Mouse (Mus musculus) limb, embryonic 11.5 days (tissue): Measurements from ENCODE around the gene Tut7. TPM values are rescaled to one million over a fixed set of nuclear protein-coding genes. Genes with fewer than 3 reads are reported as not detected.

Experiments
- ATAC-seq: fragments of 200-750 bp; cut with Nextera tagmentation; 2 replicates; pipeline ENCODE4 v1.8.0; 2017; ENCODE audit warnings: low read depth; ENCODE audit not compliant: insufficient number of reproducible peaks, low FRiP score, low TSS enrichment
- DNase-seq: peaks from one replicate; pipeline ENCODE4 v3.0.0-alpha.2; 2015; ENCODE audit warnings: low spot score
- H3K27ac ChIP-seq: fragments of 300-500 bp; sonication (generic); replicated peaks from 2 replicates; pipeline ENCODE4 v1.5.1; 2014; ENCODE audit warnings: low read depth, mild to moderate bottlenecking, low read length
- H3K27me3 ChIP-seq: fragments of 300-500 bp; sonication (generic); 2 replicates; pipeline ENCODE4 v1.6.1; 2014; ENCODE audit warnings: mild to moderate bottlenecking, low read length, mixed read lengths; ENCODE audit not compliant: control insufficient read depth, insufficient read depth
- H3K36me3 ChIP-seq: fragments of 300-500 bp; sonication (generic); 2 replicates; pipeline ENCODE4 v1.6.1; 2014; ENCODE audit warnings: mild to moderate bottlenecking, low read length, moderate library complexity, mixed read lengths; ENCODE audit not compliant: control insufficient read depth, insufficient read depth
- H3K4me1 ChIP-seq: fragments of 300-500 bp; sonication (generic); 2 replicates; pipeline ENCODE4 v1.6.1; 2014; ENCODE audit warnings: low read length, mixed read lengths; ENCODE audit not compliant: control insufficient read depth, insufficient read depth
- H3K4me2 ChIP-seq: fragments of 300-500 bp; sonication (generic); 2 replicates; pipeline ENCODE4 v1.6.1; 2014; ENCODE audit warnings: low read depth, mild to moderate bottlenecking, moderate library complexity; ENCODE audit not compliant: severe bottlenecking
- H3K4me3 ChIP-seq: fragments of 300-500 bp; sonication (generic); 2 replicates; pipeline ENCODE4 v1.5.1; 2014; ENCODE audit warnings: low read depth, low read length
- H3K9ac ChIP-seq: fragments of 300-500 bp; sonication (generic); 2 replicates; pipeline ENCODE4 v1.6.1; 2014; ENCODE audit warnings: mild to moderate bottlenecking, low read length
- H3K9me3 ChIP-seq: fragments of 300-500 bp; sonication (generic); 2 replicates; pipeline ENCODE4 v1.6.1; 2016; ENCODE audit warnings: low read length; ENCODE audit not compliant: control insufficient read depth
- WGBS: fragments of 180-500 bp; shearing (Covaris S2); extraction: QIAGEN DNeasy Blood & Tissue Kit; methylation state at CpG from one replicate; pipeline ENCODE4 v1.1.7; 2014; 5-methylcytosine and 5-hydroxymethylcytosine counted together
- polyA plus RNA-seq: library from polyadenylated mRNA; unstranded; fragments of >200 nt; fragmentation: Nextera tagmentation; extraction: Ambion mirVana; gene quantifications from 2 replicates; pipeline ENCODE4 v1.2.1, GENCODE M21; 2014

The Tut7 gene
- 44.4 and 53.2 TPM in 2 replicates for polyA plus RNA-seq

- H3K4me3 ChIP-seq = peak within 1 kb of the TSS; percentile 98
- H3K27ac ChIP-seq = peak within 1 kb of the TSS; percentile 85
- peak; percentile 93 for DNase-seq
- peaks cover 8% of the 10 kb centered on the region; the same call in 1 of the 2 replicates for H3K4me1 ChIP-seq
- peak within 1 kb of the TSS; percentile 66 for H3K4me2 ChIP-seq
- ATAC-seq = peak; percentile 97
- H3K9me3 ChIP-seq = no peaks in the 10 kb centered on the region
- H3K9ac ChIP-seq = peak within 1 kb of the TSS; percentile 95
- H3K36me3 ChIP-seq = no peaks in the 10 kb centered on the region; the same call in 1 of the 2 replicates
- no peaks in the 10 kb centered on the region for H3K27me3 ChIP-seq
- WGBS = under 1% methylated on average over 97 of the region's 100 CpGs
These were observed at the start of gene Tut7 for GRCm38 (mm10) chr13:59822507-59823462. Tut7 (minus strand) TSS chr13:59823147.

- DNase-seq (no peak), ATAC-seq (no peak)
- WGBS = 45% methylated on average over 7 of the region's 7 CpGs
- Histone ChIP-seq H3K36me3 (no peaks in the 10 kb centered on the region), H3K4me1 (peaks cover 5% of the 10 kb centered on the region; the same call in 1 of the 2 replicates), H3K27ac (no peak overlapping the region), H3K27me3 (no peaks in the 10 kb centered on the region), H3K9me3 (no peaks in the 10 kb centered on the region), H3K4me2 (no peak overlapping the region), H3K9ac (no peak overlapping the region), H3K4me3 (no peak overlapping the region)
These were observed 49.5 kb upstream of the Tut7 start for GRCm38 (mm10) chr13:59872446-59872845.

- 89% methylated on average over 5 of the region's 5 CpGs for WGBS
- Histone ChIP-seq H3K4me1 (peaks cover 5% of the 10 kb centered on the region; the same call in 1 of the 2 replicates), H3K4me3 (no peak overlapping the region), H3K27me3 (no peaks in the 10 kb centered on the region), H3K27ac (no peak overlapping the region), H3K9ac (no peak overlapping the region), H3K36me3 (no peaks in the 10 kb centered on the region), H3K9me3 (no peaks in the 10 kb centered on the region), H3K4me2 (no peak overlapping the region)
- no peak for DNase-seq
- no peak for ATAC-seq
These were observed 47.1 kb upstream of the Tut7 start for GRCm38 (mm10) chr13:59870004-59870403.

- DNase-seq (no peak), ATAC-seq (no peak)
- Histone ChIP-seq H3K36me3 (no peaks in the 10 kb centered on the region), H3K4me3 (no peak overlapping the region), H3K4me2 (no peak overlapping the region), H3K9me3 (no peaks in the 10 kb centered on the region), H3K27ac (no peak overlapping the region), H3K4me1 (no peaks in the 10 kb centered on the region), H3K9ac (no peak overlapping the region), H3K27me3 (no peaks in the 10 kb centered on the region)
- WGBS = 82% methylated on average over 9 of the region's 9 CpGs
These were observed 45.2 kb upstream of the Tut7 start for GRCm38 (mm10) chr13:59868011-59868649.

DNA sequence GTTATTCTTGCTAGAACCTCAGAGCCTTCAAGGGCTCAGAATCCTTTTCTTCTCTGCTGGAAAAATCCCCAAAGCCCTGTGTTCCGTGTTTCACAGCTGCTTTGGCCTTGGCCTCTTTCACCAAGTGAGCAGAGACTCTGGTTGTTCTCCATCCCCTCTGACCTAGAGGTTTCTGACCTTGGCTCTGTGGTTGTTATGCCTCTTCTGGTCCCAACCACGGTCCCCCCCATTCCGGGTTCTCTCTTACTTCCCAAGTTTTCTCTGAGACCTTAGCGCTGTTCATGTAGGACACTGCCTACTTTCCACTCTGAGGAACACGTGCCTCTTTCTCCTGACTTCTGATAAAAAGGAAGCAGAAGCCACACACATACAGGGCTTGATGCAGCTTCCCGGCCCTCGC, 44.2 kb upstream of the Tut7 start:
- no peaks in the 10 kb centered on the region for H3K4me1 ChIP-seq
- no peaks in the 10 kb centered on the region for H3K9me3 ChIP-seq
- no peak for ATAC-seq
- no peaks in the 10 kb centered on the region for H3K27me3 ChIP-seq
- WGBS = 87% methylated on average over 7 of the region's 7 CpGs
- no peak overlapping the region for H3K9ac ChIP-seq
- H3K4me2 ChIP-seq = no peak overlapping the region
- no peak overlapping the region for H3K27ac ChIP-seq
- no peak for DNase-seq
- no peaks in the 10 kb centered on the region for H3K36me3 ChIP-seq
- H3K4me3 ChIP-seq = no peak overlapping the region

DNA sequence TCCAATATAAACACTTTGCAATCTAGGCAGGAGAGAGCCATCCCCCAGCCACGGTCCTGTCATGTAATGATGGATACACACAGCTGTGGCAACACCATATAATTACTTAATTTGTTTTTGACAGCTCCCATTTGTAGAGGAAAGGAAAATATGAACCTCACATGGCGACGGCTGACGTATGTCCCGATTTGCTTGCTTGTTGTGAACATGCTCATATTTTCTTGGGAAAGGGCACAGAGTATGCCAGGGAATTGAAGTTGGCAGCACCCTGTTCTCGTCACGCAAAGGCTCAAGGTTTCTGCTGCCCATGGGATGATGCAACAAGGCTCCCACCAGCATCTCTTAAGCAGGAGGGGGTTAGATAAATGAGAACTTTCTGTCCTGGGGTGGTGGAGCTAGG, 36.6 kb upstream of the Tut7 start:
- Histone ChIP-seq H3K36me3 (no peaks in the 10 kb centered on the region), H3K4me3 (no peak overlapping the region), H3K27ac (no peak overlapping the region), H3K9ac (no peak overlapping the region), H3K4me2 (no peak overlapping the region), H3K27me3 (no peaks in the 10 kb centered on the region), H3K4me1 (no peaks in the 10 kb centered on the region), H3K9me3 (no peaks in the 10 kb centered on the region)
- WGBS = 75% methylated on average over 7 of the region's 7 CpGs
- ATAC-seq (no peak), DNase-seq (no peak)

DNA sequence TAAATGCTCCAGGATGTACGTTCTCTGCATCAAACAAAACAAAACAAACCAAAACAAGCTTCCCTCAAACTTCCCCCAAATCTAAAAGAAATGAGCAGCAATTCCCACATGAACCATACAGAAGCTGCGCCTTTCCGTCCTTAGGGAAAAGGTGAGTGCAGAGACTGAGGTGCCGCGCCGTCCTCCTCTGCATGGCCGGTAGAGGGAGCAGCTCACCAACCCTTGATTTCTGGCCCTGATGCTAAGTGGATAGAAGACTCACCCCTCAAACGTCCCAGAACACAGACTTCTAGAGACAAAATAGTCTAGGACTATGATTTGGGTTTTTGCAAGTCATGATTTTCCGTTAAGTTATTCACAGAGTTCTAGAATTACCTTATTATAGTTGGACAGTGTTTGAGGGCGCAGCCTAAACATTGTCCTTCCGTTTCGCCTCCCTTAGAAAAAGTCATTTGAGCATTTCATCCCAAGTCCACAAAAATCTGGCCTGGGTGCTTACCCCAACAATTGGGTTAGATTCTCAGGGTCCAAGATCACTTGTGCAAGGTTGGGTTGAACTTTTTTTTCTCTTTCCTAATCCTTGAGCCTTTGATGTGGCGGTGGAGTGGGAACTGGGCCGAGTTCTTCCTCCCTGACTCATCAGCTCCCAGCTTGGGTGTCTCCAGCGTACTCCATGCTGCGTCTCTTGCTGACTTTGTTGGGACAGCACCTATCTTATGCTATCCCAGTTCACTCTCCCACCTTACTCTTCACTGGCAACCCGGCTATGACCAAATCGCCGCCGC, 33.5 kb upstream of the Tut7 start:
- Histone ChIP-seq H3K27me3 (no peaks in the 10 kb centered on the region), H3K4me2 (no peak overlapping the region), H3K36me3 (no peaks in the 10 kb centered on the region), H3K4me1 (no peaks in the 10 kb centered on the region), H3K4me3 (no peak overlapping the region), H3K9me3 (no peaks in the 10 kb centered on the region), H3K27ac (no peak overlapping the region), H3K9ac (no peak overlapping the region)
- WGBS = 50% methylated on average over 20 of the region's 20 CpGs
- ATAC-seq (no peak), DNase-seq (peak; percentile 84)

GRCm38 (mm10) chr13:59853471-59853870, 30.5 kb upstream of the Tut7 start:
- 83% methylated on average over 9 of the region's 9 CpGs for WGBS
- no peak for ATAC-seq
- Histone ChIP-seq H3K9me3 (no peaks in the 10 kb centered on the region), H3K4me3 (no peak overlapping the region), H3K36me3 (no peaks in the 10 kb centered on the region), H3K4me2 (no peak overlapping the region), H3K9ac (no peak overlapping the region), H3K27ac (no peak overlapping the region), H3K4me1 (no peaks in the 10 kb centered on the region), H3K27me3 (no peaks in the 10 kb centered on the region)
- no peak for DNase-seq
